Mouse (Mus musculus) heart, embryonic 11.5 days (tissue): Measurements from ENCODE around the gene Gm11756. TPM values are rescaled to one million over a fixed set of nuclear protein-coding genes. Genes with fewer than 3 reads are reported as not detected.
"Not testable (repeated sequence)": the region's sequence is repeated elsewhere in the genome, so short reads cannot be mapped to it uniquely, and the experiment has no call there.

Source experiments
- ATAC-seq: fragments of 200-750 bp; cut with Nextera tagmentation; replicated peaks from 2 replicates; pipeline ENCODE4 v1.8.0; 2017; ENCODE audit warnings: moderate library complexity; ENCODE audit not compliant: insufficient number of reproducible peaks, low FRiP score, low TSS enrichment
- H3K27ac ChIP-seq: fragments of 300-500 bp; sonication (generic); 2 replicates; pipeline ENCODE4 v1.5.1; 2014; ENCODE audit warnings: mild to moderate bottlenecking, low read depth, low read length
- H3K27me3 ChIP-seq: fragments of 300-500 bp; sonication (generic); 2 replicates; pipeline ENCODE4 v1.6.1; 2014; ENCODE audit warnings: mild to moderate bottlenecking, low read length, mixed read lengths; ENCODE audit not compliant: control insufficient read depth, insufficient read depth
- H3K36me3 ChIP-seq: fragments of 300-500 bp; sonication (generic); 2 replicates; pipeline ENCODE4 v1.6.1; 2014; ENCODE audit warnings: mild to moderate bottlenecking, low read length, moderate library complexity, mixed read lengths; ENCODE audit not compliant: control insufficient read depth, insufficient read depth
- H3K4me1 ChIP-seq: fragments of 300-500 bp; sonication (generic); 2 replicates; pipeline ENCODE4 v1.6.1; 2014; ENCODE audit warnings: low read length; ENCODE audit not compliant: control insufficient read depth, insufficient read depth
- H3K4me2 ChIP-seq: fragments of 300-500 bp; sonication (generic); 2 replicates; pipeline ENCODE4 v1.6.1; 2014; ENCODE audit warnings: mild to moderate bottlenecking, moderate library complexity
- H3K4me3 ChIP-seq: fragments of 300-500 bp; sonication (generic); 2 replicates; pipeline ENCODE4 v1.5.1; 2014; ENCODE audit warnings: low read depth, low read length
- H3K9ac ChIP-seq: fragments of 300-500 bp; sonication (generic); 2 replicates; pipeline ENCODE4 v1.6.1; 2014; ENCODE audit warnings: mild to moderate bottlenecking, low read depth, low read length, moderate library complexity
- H3K9me3 ChIP-seq: fragments of 300-500 bp; sonication (generic); replicated peaks from 2 replicates; pipeline ENCODE4 v1.6.1; 2016; ENCODE audit warnings: low read length; ENCODE audit not compliant: control insufficient read depth
- WGBS: fragments of 180-500 bp; shearing (Covaris S2); extraction: QIAGEN DNeasy Blood & Tissue Kit; methylation state at CpG from one replicate; pipeline ENCODE4 v1.1.7; 2014; ENCODE audit not compliant: insufficient replicate concordance; 5-methylcytosine and 5-hydroxymethylcytosine counted together
- polyA plus RNA-seq: library from polyadenylated mRNA; unstranded; fragments of >200 nt; fragmentation: Nextera tagmentation; extraction: Ambion mirVana; gene quantifications from 2 replicates; pipeline ENCODE4 v1.2.1, GENCODE M21; 2014

Gm11756 gene
- not detected in 2 replicates for polyA plus RNA-seq

- not testable (repeated sequence) for H3K9me3 ChIP-seq, H3K9ac ChIP-seq, H3K27ac ChIP-seq, H3K36me3 ChIP-seq, H3K4me1 ChIP-seq, H3K4me2 ChIP-seq, H3K27me3 ChIP-seq, ATAC-seq, H3K4me3 ChIP-seq
- WGBS: 80% methylated on average over 6 of the region's 6 CpGs
Observed at GRCm38 (mm10) chr4:73920660-73921059, at the start of gene Gm11756. Gene Gm11756 (minus strand): TSS chr4:73920760.

GRCm38 (mm10) chr4:73950375-73950896 is 29.9 kb upstream of the Gm11756 start, which contains the start of gene 2310002L09Rik:
Gene 2310002L09Rik (minus strand): TSS chr4:73950846.
- WGBS: 73% methylated on average over 8 of the region's 8 CpGs
- Histone ChIP-seq H3K4me1 (no peaks in the 10 kb centered on the region), H3K9ac (no peak within 1 kb of the TSS), H3K9me3 (no peaks in the 10 kb centered on the region), H3K27me3 (no peaks in the 10 kb centered on the region), H3K36me3 (no peaks in the 10 kb centered on the region), H3K4me3 (no peak within 1 kb of the TSS), H3K27ac (no peak within 1 kb of the TSS), H3K4me2 (no peak within 1 kb of the TSS)
- no peak for ATAC-seq

GRCm38 (mm10) chr4:73905853-73906252 is 14.7 kb downstream of the Gm11756 start, which contains the start of gene Gm13871:
Gene Gm13871 (minus strand): TSS chr4:73905953.
- not testable (repeated sequence) for H3K9ac ChIP-seq, H3K9me3 ChIP-seq, H3K4me3 ChIP-seq, ATAC-seq, H3K27ac ChIP-seq, H3K27me3 ChIP-seq, H3K4me1 ChIP-seq, H3K36me3 ChIP-seq, H3K4me2 ChIP-seq
- WGBS: no CpG with 5 or more reads among the region's 4 CpGs

- not testable (repeated sequence) for H3K27ac ChIP-seq, H3K4me2 ChIP-seq, H3K4me1 ChIP-seq, H3K27me3 ChIP-seq, H3K9ac ChIP-seq, H3K9me3 ChIP-seq, H3K4me3 ChIP-seq, ATAC-seq, H3K36me3 ChIP-seq
- no CpG with 5 or more reads among the region's 4 CpGs for WGBS
Observed at GRCm38 (mm10) chr4:73891012-73891411, 29.5 kb downstream of the Gm11756 start, which contains the start of gene Gm11757. Gene Gm11757 (minus strand): TSS chr4:73891112.

- not testable (repeated sequence) for H3K27me3 ChIP-seq, H3K9me3 ChIP-seq, H3K36me3 ChIP-seq, ATAC-seq, H3K4me2 ChIP-seq, H3K4me1 ChIP-seq, H3K9ac ChIP-seq, H3K27ac ChIP-seq, H3K4me3 ChIP-seq
- WGBS: no CpG with 5 or more reads among the region's 4 CpGs
Observed at GRCm38 (mm10) chr4:73876166-73876565, 44.4 kb downstream of the Gm11756 start, which contains the start of gene Gm11758. Gene Gm11758 (minus strand): TSS chr4:73876266.

Other genes with a start within 250 kb of the Gm11756 start
- gene Gm428, start 237.2 kb downstream of the Gm11756 start, polyA plus RNA-seq: not detected in 2 replicates
- 1.2 and 1.7 TPM in 2 replicates for gene Rasef, start 129.8 kb downstream of the Gm11756 start, polyA plus RNA-seq
- not detected in 2 replicates for gene Gm11758, start 44.5 kb downstream of the Gm11756 start, polyA plus RNA-seq
- gene Gm11757, start 29.6 kb downstream of the Gm11756 start, polyA plus RNA-seq: not detected in 2 replicates
- gene Gm13871, start 14.8 kb downstream of the Gm11756 start, polyA plus RNA-seq: not detected in 2 replicates
- gene 2310002L09Rik, start 30.1 kb upstream of the Gm11756 start, polyA plus RNA-seq: 0.23 and 0.39 TPM in 2 replicates
- gene Frmd3, start 92.7 kb upstream of the Gm11756 start, polyA plus RNA-seq: 0.46 TPM in 2 replicates